Comparison of ENCODE assay signal across 9 mouse cellular contexts in the genomic region with DNA sequence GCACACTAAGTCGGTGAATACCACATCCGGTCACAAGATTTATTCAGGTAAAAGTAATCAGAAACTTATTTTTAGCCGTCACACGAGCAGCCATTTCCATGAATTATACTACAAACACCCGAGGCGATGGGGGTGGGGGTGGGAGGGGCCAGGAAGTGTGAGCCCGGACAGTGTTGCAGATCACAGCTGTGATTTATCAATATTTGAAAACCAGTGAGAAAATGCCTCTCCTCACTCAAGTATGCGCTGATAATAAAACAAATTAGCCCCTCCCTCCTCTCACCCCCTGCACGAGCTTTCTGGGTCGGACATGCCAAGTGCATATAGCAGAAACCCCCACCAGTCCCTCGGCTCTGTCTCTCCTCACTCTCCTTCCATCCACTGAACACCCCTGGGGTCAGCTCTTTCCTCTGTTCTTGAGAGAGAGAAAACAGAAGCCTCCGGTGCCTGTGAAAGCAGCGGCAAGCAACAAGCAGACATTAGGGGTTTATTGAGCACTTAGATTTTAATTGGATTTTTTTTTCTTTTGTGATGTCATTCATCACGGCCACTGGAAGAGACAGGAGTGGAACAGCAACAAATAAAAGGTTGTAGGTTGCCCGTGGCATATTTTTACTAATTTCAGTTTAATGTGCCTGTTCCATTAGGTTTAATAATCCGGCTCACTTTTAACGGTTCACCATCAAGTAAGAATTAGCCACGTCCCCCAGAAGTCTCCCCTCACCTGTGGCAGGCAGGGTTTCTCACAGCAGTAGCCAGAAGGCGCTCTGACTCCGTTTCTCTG.
DNase-seq lines count a peak whose midpoint lies in the region; ATAC-seq and TF ChIP-seq lines count a peak whose summit lies in the region.
"Had no signal": no experiment of that assay in that cellular context is flagged by ENCODE, and none has a peak within 500 bp of the region (broad histone marks: within the 10 kb centered on the region; RNA-seq: fewer than 3 reads in every experiment).

No protein-coding gene starts in this region.

- no peak for DNase-seq in heart, adult 9 months (ENCODE audit: low spot score in 2 of 2)
- DNase-seq in CH12.LX (ENCODE audit: extremely low read depth) = no peak
- DNase-seq in forebrain, embryonic 14.5 days (ENCODE audit: low spot score) = peak; percentile 54
- no peak for DNase-seq in liver, embryonic 13.5 days
- DNase-seq in gastrocnemius, postnatal 36 days = no peak
- no peak for DNase-seq in right cerebral cortex, adult 18-20 months
- DNase-seq in cerebellum, adult 2 months = no peak
- DNase-seq: adrenal gland, postnatal 25 days had no signal

- no peak for TF ChIP-seq EP300 in CH12.LX (IDR thresholded peaks at IDR 0.05; ENCODE audit: low read length)

- H3K79me2 ChIP-seq in CH12.LX (replicated peaks; ENCODE audit: control insufficient read depth, extremely low read depth, insufficient read depth, poor library complexity, severe bottlenecking) = no peaks in the 10 kb centered on the region

- ATAC-seq in heart, embryonic 12.5 days (ENCODE audit: insufficient number of reproducible peaks, low FRiP score) = peak; percentile 15; the same call in 1 of the 2 replicates
- ATAC-seq in forebrain, embryonic 14.5 days = peak; percentile 57
- ATAC-seq in liver, embryonic 13.5 days (ENCODE audit: low read depth) = no peak

- dilution Hi-C loops in CH12.LX (cut with MboI; ENCODE audit: extremely low pct_ligation_motif_present, extremely low pct_unique_long_range_greater_than_20kb, low sequenced_read_pairs) = no loop called here

- H3K9ac ChIP-seq in heart, embryonic 12.5 days = peak overlapping the region; percentile 16; the same call in 1 of the 2 replicates
- no peak overlapping the region for H3K9ac ChIP-seq in CH12.LX (ENCODE audit: insufficient read depth, low read depth)
- H3K9ac ChIP-seq in forebrain, embryonic 14.5 days (ENCODE audit: low read length) = peak overlapping the region; percentile 37
- H3K9ac ChIP-seq in liver, embryonic 13.5 days = no peak overlapping the region

- no peaks in the 10 kb centered on the region for H3K9me3 ChIP-seq in heart, embryonic 12.5 days (replicated peaks)
- H3K9me3 ChIP-seq in CH12.LX (replicated peaks; ENCODE audit: low read length) = no peaks in the 10 kb centered on the region
- no peaks in the 10 kb centered on the region for H3K9me3 ChIP-seq in forebrain, embryonic 14.5 days (replicated peaks; ENCODE audit: control insufficient read depth, low read length)
- H3K9me3 ChIP-seq in liver, embryonic 13.5 days (replicated peaks) = no peaks in the 10 kb centered on the region

- no peak overlapping the region for H3K27ac ChIP-seq in heart, embryonic 12.5 days (ENCODE audit: poor library complexity, severe bottlenecking)
- no peak overlapping the region for H3K27ac ChIP-seq in CH12.LX (ENCODE audit: insufficient read depth, low read depth)
- no peak overlapping the region for H3K27ac ChIP-seq in forebrain, embryonic 14.5 days (ENCODE audit: low read depth, low read length)
- no peak overlapping the region for H3K27ac ChIP-seq in liver, embryonic 13.5 days
- no peak overlapping the region for H3K27ac ChIP-seq in cerebellum, adult 2 months (ENCODE audit: insufficient read depth, low read length)

- TF ChIP-seq CTCF in CH12.LX (conservative IDR thresholded peaks at IDR 0.05 in 1 of 2, IDR thresholded peaks at IDR 0.05 in 1 of 2; ENCODE audit: low read depth in 2 of 2, low read length in 2 of 2) = no peak
- no peak for TF ChIP-seq CTCF in cerebellum, adult 2 months (IDR thresholded peaks at IDR 0.05; ENCODE audit: borderline replicate concordance, insufficient read depth, low read depth, low read length)

- WGBS in heart, embryonic 12.5 days = 40% methylated on average over 20 of the region's 20 CpGs
- WGBS in forebrain, embryonic 14.5 days = 17% methylated on average over 20 of the region's 20 CpGs
- WGBS in liver, embryonic 13.5 days (ENCODE audit: insufficient replicate concordance) = 48% methylated on average over 20 of the region's 20 CpGs
- 55% methylated on average over 20 of the region's 20 CpGs for WGBS in cerebellum, adult 2 months

- H3K4me2 ChIP-seq in heart, embryonic 12.5 days = peak overlapping the region; percentile 65
- peak overlapping the region; percentile 82 for H3K4me2 ChIP-seq in CH12.LX (ENCODE audit: insufficient read depth, low read depth, poor library complexity, severe bottlenecking)
- H3K4me2 ChIP-seq in forebrain, embryonic 14.5 days (ENCODE audit: low read length) = peak overlapping the region; percentile 50
- peak overlapping the region; percentile 26; the same call in 1 of the 2 replicates for H3K4me2 ChIP-seq in liver, embryonic 13.5 days

- no peak for TF ChIP-seq RAD21 in CH12.LX (IDR thresholded peaks at IDR 0.05; ENCODE audit: low read depth, low read length)

- intact Hi-C loops in gastrocnemius, postnatal 36 days (cut with DNase I) = no loop called here

- TF ChIP-seq POLR2A in CH12.LX (IDR thresholded peaks at IDR 0.05; ENCODE audit: low read depth, low read length) = no peak
- TF ChIP-seq POLR2A in cerebellum, adult 2 months (IDR thresholded peaks at IDR 0.05; ENCODE audit: borderline replicate concordance, insufficient read depth, low read length) = no peak

- in situ Hi-C loops in CH12.LX (cut with MboI; ENCODE audit: low pct_ligation_motif_present, low pct_unique_long_range_greater_than_20kb, low sequenced_read_pairs) = no loop called here

- H3K4me1 ChIP-seq in heart, embryonic 12.5 days (replicated peaks) = peaks cover 18% of the 10 kb centered on the region
- H3K4me1 ChIP-seq in CH12.LX (ENCODE audit: control insufficient read depth in 1 of 2, insufficient read depth in 2 of 2) = peaks cover 11 to 46% of the 10 kb centered on the region in 2 experiments
- peaks cover 6% of the 10 kb centered on the region; the same call in 1 of the 2 replicates for H3K4me1 ChIP-seq in forebrain, embryonic 14.5 days (ENCODE audit: control insufficient read depth, insufficient read depth, low read length)
- no peaks in the 10 kb centered on the region for H3K4me1 ChIP-seq in liver, embryonic 13.5 days (replicated peaks)
- no peaks in the 10 kb centered on the region for H3K4me1 ChIP-seq in cerebellum, adult 2 months (ENCODE audit: control insufficient read depth, insufficient read depth, low read length)

- no peaks in the 10 kb centered on the region for H3K36me3 ChIP-seq in heart, embryonic 12.5 days
- no peaks in the 10 kb centered on the region for H3K36me3 ChIP-seq in CH12.LX (replicated peaks in 1 of 2; ENCODE audit: control insufficient read depth in 1 of 2, insufficient read depth in 1 of 2, low read length in 1 of 2)
- H3K36me3 ChIP-seq in forebrain, embryonic 14.5 days (ENCODE audit: control insufficient read depth, insufficient read depth, low read length) = no peaks in the 10 kb centered on the region
- H3K36me3 ChIP-seq in liver, embryonic 13.5 days = no peaks in the 10 kb centered on the region

- H3K4me3 ChIP-seq in heart, embryonic 12.5 days = peak overlapping the region; percentile 35
- no peak overlapping the region for H3K4me3 ChIP-seq in CH12.LX (replicated peaks in 1 of 3; ENCODE audit: low read depth in 2 of 3, low read length in 2 of 3, poor library complexity in 1 of 3)
- peak overlapping the region; percentile 22 for H3K4me3 ChIP-seq in forebrain, embryonic 14.5 days (ENCODE audit: low read depth, low read length)
- no peak overlapping the region for H3K4me3 ChIP-seq in liver, embryonic 13.5 days (replicated peaks)
- H3K4me3 ChIP-seq in cerebellum, adult 2 months (replicated peaks; ENCODE audit: insufficient read depth, low read depth, low read length) = no peak overlapping the region

- no peaks in the 10 kb centered on the region for H3K27me3 ChIP-seq in heart, embryonic 12.5 days (replicated peaks)
- no peaks in the 10 kb centered on the region for H3K27me3 ChIP-seq in CH12.LX (replicated peaks)
- H3K27me3 ChIP-seq in forebrain, embryonic 14.5 days (replicated peaks; ENCODE audit: control insufficient read depth, insufficient read depth, low read length) = no peaks in the 10 kb centered on the region
- H3K27me3 ChIP-seq in liver, embryonic 13.5 days = no peaks in the 10 kb centered on the region
- no peaks in the 10 kb centered on the region for H3K27me3 ChIP-seq in cerebellum, adult 2 months (ENCODE audit: control insufficient read depth, insufficient read depth, low read length)

TF ChIP-seq in CH12.LX, 34 proteins besides CTCF, POLR2A, EP300 and RAD21:
- TF ChIP-seq MAX (IDR thresholded peaks at IDR 0.05; ENCODE audit: low read length) (no peak), MEF2A (IDR thresholded peaks at IDR 0.05; ENCODE audit: borderline replicate concordance, low read depth, low read length) (no peak), GABPA (IDR thresholded peaks at IDR 0.05; ENCODE audit: insufficient replicate concordance, low read depth, low read length) (no peak), ZKSCAN1 (IDR thresholded peaks at IDR 0.05; ENCODE audit: borderline replicate concordance, low read depth, low read length) (no peak), NRF1 (IDR thresholded peaks at IDR 0.05; ENCODE audit: low read depth, low read length) (no peak), SIN3A (IDR thresholded peaks at IDR 0.05; ENCODE audit: low read length) (no peak), ZC3H11A (IDR thresholded peaks at IDR 0.05; ENCODE audit: low read depth, low read length) (no peak), UBTF (IDR thresholded peaks at IDR 0.05; ENCODE audit: low read depth, low read length) (no peak), JUN (IDR thresholded peaks at IDR 0.05; ENCODE audit: insufficient read depth, low read depth, low read length) (no peak), MXI1 (IDR thresholded peaks at IDR 0.05; ENCODE audit: low read depth, low read length) (no peak), POLR2AphosphoS2 (IDR thresholded peaks at IDR 0.05; ENCODE audit: low read depth, low read length) (no peak), NELFE (IDR thresholded peaks at IDR 0.05; ENCODE audit: low read depth, low read length) (no peak), ETS1 (conservative IDR thresholded peaks at IDR 0.05; ENCODE audit: low read depth, low read length) (no peak)

Comparison
In these comparisons a context has a peak if more than half of its experiments do, and no peak if none do; other contexts are left out.
1. H3K4me2 ChIP-seq: peak in every context shown above with its lines; median percentile 82 in CH12.LX; 65 in heart, embryonic 12.5 days; 50 in forebrain, embryonic 14.5 days; 26 in liver, embryonic 13.5 days.
2. H3K4me3 ChIP-seq: peak in heart, embryonic 12.5 days (single experiment) and forebrain, embryonic 14.5 days (single experiment); none in CH12.LX (0 of 3), liver, embryonic 13.5 days (single experiment) and cerebellum, adult 2 months (single experiment).
3. H3K9ac ChIP-seq: peak in heart, embryonic 12.5 days (single experiment) and forebrain, embryonic 14.5 days (single experiment); none in CH12.LX (single experiment) and liver, embryonic 13.5 days (single experiment).